Mouse (Mus musculus): ENCODE measurements at regions not wholly inside any gene's neighbourhood (a gene's known extent, or its start where the extent isn't known, plus 50 kb on each side); places are given as distances from the start of the nearest gene placed in this dataset.
A peak's percentile ranks its signal among the peaks of the same experiment; 100 is the strongest.

DNA sequence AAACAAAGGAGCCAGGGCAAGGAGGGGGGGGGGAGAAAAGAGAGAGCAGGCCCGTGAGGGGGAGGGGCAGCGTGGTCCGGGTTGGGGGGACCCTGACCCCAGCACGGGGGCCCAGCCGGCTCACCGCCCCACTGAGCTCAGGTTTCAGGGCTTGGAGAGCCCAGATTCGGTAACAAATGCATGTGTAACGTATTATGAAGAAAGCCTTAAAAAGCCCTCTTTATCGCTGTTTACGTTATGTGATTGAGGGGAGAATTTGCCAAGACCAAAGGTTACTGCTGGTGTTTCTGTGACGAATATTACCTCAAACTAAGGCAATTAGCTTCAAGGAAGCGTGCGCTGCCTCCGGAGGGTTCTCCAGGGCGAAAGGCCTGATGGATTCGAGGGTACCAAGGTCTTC is 54.2 kb downstream of the Barx1 start:
- DNase-seq (ENCODE audit: low spot score) = no peak

- no peak for DNase-seq (ENCODE audit: low spot score)
These were observed 54.7 kb downstream of the Barx1 start for GRCm38 (mm10) chr13:48717451-48717850.

GRCm38 (mm10) chr13:48723676-48724075 is 60.9 kb downstream of the Barx1 start:
- DNase-seq (ENCODE audit: low spot score) = no peak

DNA sequence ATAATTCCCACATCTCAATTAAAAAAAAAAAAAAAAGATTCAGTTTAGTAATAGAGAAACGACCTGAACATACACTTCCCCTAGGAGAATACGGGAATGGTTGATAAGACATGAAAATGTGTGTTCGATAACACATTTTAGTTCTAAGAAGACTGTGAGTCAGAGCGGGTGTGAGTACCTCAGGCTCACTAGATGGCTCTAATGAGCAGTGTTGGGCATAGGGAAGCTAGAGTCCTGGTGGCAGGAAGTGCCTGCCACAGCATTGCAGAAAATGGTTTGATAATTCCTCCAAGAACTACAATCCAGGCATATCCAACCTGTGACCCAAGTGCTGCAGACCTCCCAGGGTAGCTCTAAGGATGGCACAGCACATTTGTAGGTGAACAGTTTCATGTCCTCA is 63.6 kb downstream of the Barx1 start:
- DNase-seq (ENCODE audit: low spot score) = no peak

GRCm38 (mm10) chr13:48731046-48731996 is 68.5 kb downstream of the Barx1 start:
- DNase-seq (ENCODE audit: low spot score) = peak; percentile 8

DNA sequence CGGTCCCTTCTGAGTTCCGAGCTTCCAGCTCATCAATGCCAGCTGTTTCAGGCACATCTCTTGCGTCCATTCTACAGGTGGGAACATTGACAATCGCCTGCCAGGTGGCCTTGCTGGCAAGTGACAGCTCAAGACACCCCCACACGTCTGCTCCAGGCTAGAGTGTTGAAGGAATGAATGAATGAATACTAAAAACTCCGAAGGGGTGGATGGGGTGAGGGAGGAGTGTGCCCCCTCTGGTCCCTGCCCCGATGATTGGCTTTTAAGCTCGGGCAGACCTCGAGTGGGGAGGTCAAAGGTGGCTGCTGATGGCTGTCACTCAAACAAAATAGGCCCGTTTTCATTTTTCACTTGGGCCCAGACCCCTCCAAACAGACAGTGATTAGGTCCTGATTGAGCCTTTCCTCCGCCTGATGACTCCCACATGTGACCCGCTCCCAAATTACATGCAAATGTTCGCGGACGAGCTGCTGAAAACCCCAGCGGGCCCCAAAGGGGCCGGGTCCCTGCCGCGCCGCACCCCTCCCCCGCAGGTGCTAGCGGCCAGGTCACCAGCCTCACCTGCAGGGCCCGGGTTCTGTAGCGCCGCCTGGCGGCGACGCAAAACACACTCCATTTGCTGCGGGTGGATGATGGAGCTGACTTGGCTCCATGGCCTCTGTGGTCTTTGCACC is 69.5 kb downstream of the Barx1 start:
- no peak for DNase-seq (ENCODE audit: low spot score)

GRCm38 (mm10) chr13:48734985-48735384 is 72.2 kb downstream of the Barx1 start:
- no peak for DNase-seq (ENCODE audit: low spot score)

DNA sequence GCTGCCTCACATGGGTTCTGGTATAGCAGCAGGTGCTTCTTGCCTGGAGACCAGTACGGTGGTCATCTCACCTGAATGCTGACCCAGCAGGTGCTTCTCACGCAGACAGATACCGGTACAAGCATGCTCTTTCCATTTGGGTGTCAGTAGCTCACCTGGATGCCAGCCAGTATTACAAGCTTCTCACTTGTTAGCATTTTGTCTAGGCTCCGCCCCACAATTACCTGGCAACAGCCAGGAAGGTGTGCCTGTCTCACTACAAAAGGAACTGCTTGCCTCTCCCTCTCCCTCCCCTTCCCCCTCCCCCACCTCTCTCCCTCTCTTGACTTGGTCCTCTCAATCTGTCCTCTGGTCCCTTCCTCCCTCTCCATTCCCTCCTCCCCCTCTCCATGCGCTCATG is 82.8 kb downstream of the Barx1 start:
- DNase-seq (ENCODE audit: low spot score) = no peak

DNA sequence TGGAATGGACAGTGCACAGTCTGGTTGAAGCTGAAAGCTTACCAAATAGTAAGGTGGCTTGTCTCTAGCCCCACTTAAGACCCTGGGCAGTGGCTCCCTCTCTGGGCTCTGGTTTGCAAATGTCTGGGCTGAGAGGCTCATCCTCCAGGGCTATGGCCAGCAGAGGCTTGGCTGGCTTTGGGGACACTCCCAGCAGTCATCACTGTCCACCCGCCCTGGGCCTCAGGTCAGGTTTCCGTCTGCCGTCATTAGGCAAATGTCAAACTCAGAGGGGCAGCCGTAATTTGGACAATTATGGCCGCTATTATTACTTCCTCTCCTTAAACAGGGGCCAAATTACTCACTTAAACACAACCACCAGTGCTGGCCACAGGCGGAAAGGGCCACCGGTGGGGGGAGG is 83.5 kb downstream of the Barx1 start:
- DNase-seq (ENCODE audit: low spot score) = no peak
